Mouse (Mus musculus) limb, embryonic 11.5 days (tissue): ENCODE measurements at regions not wholly inside any gene's neighbourhood (a gene's known extent, or its start where the extent isn't known, plus 50 kb on each side); places are given as distances from the start of the nearest gene placed in this dataset.
A peak's percentile ranks its signal among the peaks of the same experiment; 100 is the strongest.

Source experiments
- ATAC-seq: fragments of 200-750 bp; cut with Nextera tagmentation; 2 replicates; pipeline ENCODE4 v1.8.0; 2017; ENCODE audit warnings: low read depth; ENCODE audit not compliant: insufficient number of reproducible peaks, low FRiP score, low TSS enrichment
- DNase-seq: peaks from one replicate; pipeline ENCODE4 v3.0.0-alpha.2; 2015; ENCODE audit warnings: low spot score
- H3K27ac ChIP-seq: fragments of 300-500 bp; sonication (generic); replicated peaks from 2 replicates; pipeline ENCODE4 v1.5.1; 2014; ENCODE audit warnings: low read depth, mild to moderate bottlenecking, low read length
- H3K27me3 ChIP-seq: fragments of 300-500 bp; sonication (generic); 2 replicates; pipeline ENCODE4 v1.6.1; 2014; ENCODE audit warnings: mild to moderate bottlenecking, low read length, mixed read lengths; ENCODE audit not compliant: control insufficient read depth, insufficient read depth
- H3K36me3 ChIP-seq: fragments of 300-500 bp; sonication (generic); 2 replicates; pipeline ENCODE4 v1.6.1; 2014; ENCODE audit warnings: mild to moderate bottlenecking, low read length, moderate library complexity, mixed read lengths; ENCODE audit not compliant: control insufficient read depth, insufficient read depth
- H3K4me1 ChIP-seq: fragments of 300-500 bp; sonication (generic); 2 replicates; pipeline ENCODE4 v1.6.1; 2014; ENCODE audit warnings: low read length, mixed read lengths; ENCODE audit not compliant: control insufficient read depth, insufficient read depth
- H3K4me2 ChIP-seq: fragments of 300-500 bp; sonication (generic); 2 replicates; pipeline ENCODE4 v1.6.1; 2014; ENCODE audit warnings: low read depth, mild to moderate bottlenecking, moderate library complexity; ENCODE audit not compliant: severe bottlenecking
- H3K4me3 ChIP-seq: fragments of 300-500 bp; sonication (generic); 2 replicates; pipeline ENCODE4 v1.5.1; 2014; ENCODE audit warnings: low read depth, low read length
- H3K9ac ChIP-seq: fragments of 300-500 bp; sonication (generic); 2 replicates; pipeline ENCODE4 v1.6.1; 2014; ENCODE audit warnings: mild to moderate bottlenecking, low read length
- H3K9me3 ChIP-seq: fragments of 300-500 bp; sonication (generic); 2 replicates; pipeline ENCODE4 v1.6.1; 2016; ENCODE audit warnings: low read length; ENCODE audit not compliant: control insufficient read depth
- WGBS: fragments of 180-500 bp; shearing (Covaris S2); extraction: QIAGEN DNeasy Blood & Tissue Kit; methylation state at CpG from one replicate; pipeline ENCODE4 v1.1.7; 2014; 5-methylcytosine and 5-hydroxymethylcytosine counted together

- H3K9me3 ChIP-seq, result no peaks in the 10 kb centered on the region
- no peaks in the 10 kb centered on the region for H3K36me3 ChIP-seq
- WGBS, result 81% methylated on average over 5 of the region's 5 CpGs
- H3K4me3 ChIP-seq, result no peak overlapping the region
- peaks cover 9% of the 10 kb centered on the region for H3K4me1 ChIP-seq
- no peak overlapping the region for H3K27ac ChIP-seq
- ATAC-seq (no peak), DNase-seq (no peak)
- no peak overlapping the region for H3K9ac ChIP-seq
- H3K4me2 ChIP-seq, result no peak overlapping the region
- no peaks in the 10 kb centered on the region for H3K27me3 ChIP-seq
Observed at GRCm38 (mm10) chr11:85966207-85966606, 80.0 kb downstream of the Tbx4 start.

- no peak overlapping the region for H3K9ac ChIP-seq
- WGBS, result 77% methylated on average over 2 of the region's 2 CpGs
- no peaks in the 10 kb centered on the region for H3K27me3 ChIP-seq
- H3K9me3 ChIP-seq, result no peaks in the 10 kb centered on the region
- no peaks in the 10 kb centered on the region for H3K36me3 ChIP-seq
- no peak for ATAC-seq
- no peak overlapping the region for H3K4me3 ChIP-seq
- no peak overlapping the region for H3K4me2 ChIP-seq
- no peak overlapping the region for H3K27ac ChIP-seq
- H3K4me1 ChIP-seq, result 0 out of 2 replicates have a peak, but pooled peaks cover 2% of the 10 kb centered on the region
- DNase-seq, result no peak
Observed at GRCm38 (mm10) chr11:85970287-85970686, 84.1 kb downstream of the Tbx4 start.

- 24% methylated on average over 7 of the region's 7 CpGs for WGBS
- peaks cover 5% of the 10 kb centered on the region; the same call in 1 of the 2 replicates for H3K4me1 ChIP-seq
- H3K27ac ChIP-seq, result no peak overlapping the region
- no peak overlapping the region for H3K9ac ChIP-seq
- no peak overlapping the region for H3K4me2 ChIP-seq
- no peaks in the 10 kb centered on the region for H3K27me3 ChIP-seq
- DNase-seq, result peak; percentile 80
- H3K9me3 ChIP-seq, result no peaks in the 10 kb centered on the region
- no peaks in the 10 kb centered on the region for H3K36me3 ChIP-seq
- no peak for ATAC-seq
- no peak overlapping the region for H3K4me3 ChIP-seq
Observed at GRCm38 (mm10) chr11:85972385-85972784, 86.2 kb downstream of the Tbx4 start.

- no peak overlapping the region for H3K4me2 ChIP-seq
- H3K36me3 ChIP-seq, result no peaks in the 10 kb centered on the region
- no peak for ATAC-seq
- 43% methylated on average over 5 of the region's 5 CpGs for WGBS
- no peaks in the 10 kb centered on the region for H3K9me3 ChIP-seq
- H3K4me3 ChIP-seq, result no peak overlapping the region
- H3K9ac ChIP-seq, result no peak overlapping the region
- H3K27me3 ChIP-seq, result no peaks in the 10 kb centered on the region
- peaks cover 5% of the 10 kb centered on the region; the same call in 1 of the 2 replicates for H3K4me1 ChIP-seq
- DNase-seq, result no peak
- no peak overlapping the region for H3K27ac ChIP-seq
Observed at GRCm38 (mm10) chr11:85973736-85974135, 87.5 kb downstream of the Tbx4 start.

GRCm38 (mm10) chr11:85976693-85977434, 90.6 kb downstream of the Tbx4 start:
- peaks cover 8% of the 10 kb centered on the region; the same call in 1 of the 2 replicates for H3K4me1 ChIP-seq
- no peak for DNase-seq
- 69% methylated on average over 18 of the region's 18 CpGs for WGBS
- no peak overlapping the region for H3K9ac ChIP-seq
- H3K36me3 ChIP-seq, result no peaks in the 10 kb centered on the region
- no peak overlapping the region for H3K4me2 ChIP-seq
- H3K27me3 ChIP-seq, result no peaks in the 10 kb centered on the region
- no peak overlapping the region for H3K27ac ChIP-seq
- no peak overlapping the region for H3K4me3 ChIP-seq
- no peak for ATAC-seq
- H3K9me3 ChIP-seq, result no peaks in the 10 kb centered on the region

- Histone ChIP-seq H3K36me3 (no peaks in the 10 kb centered on the region), H3K27ac (no peak overlapping the region), H3K9ac (no peak overlapping the region), H3K4me1 (peaks cover 6% of the 10 kb centered on the region; the same call in 1 of the 2 replicates), H3K9me3 (no peaks in the 10 kb centered on the region), H3K4me3 (no peak overlapping the region), H3K27me3 (no peaks in the 10 kb centered on the region), H3K4me2 (no peak overlapping the region)
- DNase-seq, result no peak
- no peak for ATAC-seq
- 79% methylated on average over 11 of the region's 11 CpGs for WGBS
Observed at GRCm38 (mm10) chr11:85980388-85980787, 94.2 kb downstream of the Tbx4 start.

GRCm38 (mm10) chr11:85981561-85981960, 95.3 kb downstream of the Tbx4 start:
- Histone ChIP-seq H3K27ac (no peak overlapping the region), H3K36me3 (no peaks in the 10 kb centered on the region), H3K4me1 (peaks cover 6% of the 10 kb centered on the region; the same call in 1 of the 2 replicates), H3K27me3 (no peaks in the 10 kb centered on the region), H3K4me3 (no peak overlapping the region), H3K9me3 (no peaks in the 10 kb centered on the region), H3K9ac (no peak overlapping the region), H3K4me2 (no peak overlapping the region)
- ATAC-seq (no peak), DNase-seq (no peak)
- 86% methylated on average over 4 of the region's 4 CpGs for WGBS

- peaks cover 9% of the 10 kb centered on the region; the same call in 1 of the 2 replicates for H3K4me1 ChIP-seq
- H3K27ac ChIP-seq, result no peak overlapping the region
- ATAC-seq, result no peak
- H3K4me2 ChIP-seq, result no peak overlapping the region
- H3K9ac ChIP-seq, result no peak overlapping the region
- 89% methylated on average over 8 of the region's 8 CpGs for WGBS
- H3K27me3 ChIP-seq, result no peaks in the 10 kb centered on the region
- H3K36me3 ChIP-seq, result no peaks in the 10 kb centered on the region
- no peak overlapping the region for H3K4me3 ChIP-seq
- H3K9me3 ChIP-seq, result no peaks in the 10 kb centered on the region
- DNase-seq, result no peak
Observed at GRCm38 (mm10) chr11:85986338-85986737, 100.1 kb downstream of the Tbx4 start.
